Mouse (Mus musculus): ENCODE data around the gene Fam57a. TPM values are rescaled to one million over a fixed set of nuclear protein-coding genes. Genes with fewer than 3 reads are reported as not detected.

The Fam57a gene
- polyA plus RNA-seq (2015; fragmentation: Nextera tagmentation; extraction: Ambion mirVana) = 22.3 and 24.0 TPM in 2 replicates

DNA sequence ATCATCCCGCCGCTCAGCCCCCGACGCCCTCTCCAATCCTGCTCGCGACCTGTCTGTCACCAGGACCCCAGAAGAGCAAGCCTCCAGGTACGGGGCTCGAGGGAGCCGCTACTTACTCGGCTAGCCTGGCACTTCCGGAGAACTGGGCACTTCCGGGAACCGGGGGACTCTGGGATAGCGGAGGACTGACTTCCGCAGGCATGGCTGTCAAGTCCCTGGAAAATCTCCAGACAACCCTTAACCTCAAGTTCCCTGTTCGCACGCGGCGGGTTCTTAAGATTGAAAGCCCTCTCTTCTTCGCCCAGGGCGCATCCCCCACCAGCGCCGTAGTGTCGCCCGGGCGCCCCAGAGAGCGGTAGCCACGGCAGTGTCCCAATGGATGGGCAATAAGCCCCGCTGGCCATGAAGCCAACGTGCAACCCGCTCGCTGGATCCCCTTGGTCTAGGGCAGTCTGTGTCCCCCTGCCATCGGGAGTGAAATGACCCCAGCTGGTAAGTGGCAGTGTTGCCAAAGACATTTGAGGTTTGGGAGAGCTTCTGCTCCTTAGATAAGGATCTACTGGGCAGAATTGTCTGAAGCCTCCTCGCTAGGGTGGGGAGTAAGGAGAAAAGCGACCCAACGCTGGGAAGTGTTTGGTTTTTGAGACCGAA lies at the start of gene Fam57a, which contains the start of gene Vps53:
TSS of gene Fam57a (plus strand) at position 177 of the 651 bp plus-strand sequence.
TSS of gene Vps53 (minus strand) at position 153 of the 651 bp plus-strand sequence.
- Histone ChIP-seq H3K4me1 (ENCODE audit: control insufficient read depth, insufficient read depth, low read length) (peaks cover 10% of the 10 kb centered on the region), H3K27me3 (ENCODE audit: control insufficient read depth, insufficient read depth, low read length) (no peaks in the 10 kb centered on the region), H3K9ac (ENCODE audit: low read length) (peak within 1 kb of the TSS; percentile 83), H3K27ac (ENCODE audit: low read length) (peak within 1 kb of the TSS; percentile 78), H3K4me3 (ENCODE audit: low read length) (peak within 1 kb of the TSS; percentile 98), H3K36me3 (ENCODE audit: control insufficient read depth, insufficient read depth) (0 out of 2 replicates have a peak, but pooled peaks cover 4% of the 10 kb centered on the region), H3K9me3 (replicated peaks; ENCODE audit: control insufficient read depth, low read length) (no peaks in the 10 kb centered on the region), H3K4me2 (ENCODE audit: low read depth, low read length) (peak within 1 kb of the TSS; percentile 97)
- ATAC-seq (replicated peaks; ENCODE audit: extremely low read depth, insufficient read depth, low FRiP score) = peak; percentile 93
- WGBS = under 1% methylated on average over 37 of the region's 37 CpGs

DNA sequence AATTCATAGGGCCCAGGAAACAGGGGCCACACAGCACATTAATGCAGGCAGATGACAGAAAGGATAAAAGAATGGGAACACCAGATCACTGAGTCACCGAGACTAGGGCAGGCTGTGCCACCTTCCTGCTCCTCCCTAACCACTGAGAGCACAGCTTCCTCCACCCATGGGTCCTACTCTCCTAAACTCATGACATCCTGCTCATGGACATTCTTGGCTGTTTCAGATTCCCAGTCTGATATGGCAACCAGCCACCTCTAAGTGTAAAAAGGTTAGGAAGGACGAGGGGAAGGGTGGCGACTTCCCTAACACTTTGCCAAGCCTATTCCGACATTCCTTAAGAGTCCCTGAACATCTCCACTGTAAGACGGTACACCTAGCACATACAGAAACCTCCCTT lies 48.6 kb upstream of the Fam57a start:
- peak overlapping the region; percentile 39; the same call in 1 of the 2 replicates for H3K27ac ChIP-seq (ENCODE audit: low read length)
- ATAC-seq (replicated peaks; ENCODE audit: extremely low read depth, insufficient read depth, low FRiP score) = peak; percentile 45; the same call in 1 of the 2 replicates
- WGBS = 57% methylated on average over 5 of the region's 5 CpGs

DNA sequence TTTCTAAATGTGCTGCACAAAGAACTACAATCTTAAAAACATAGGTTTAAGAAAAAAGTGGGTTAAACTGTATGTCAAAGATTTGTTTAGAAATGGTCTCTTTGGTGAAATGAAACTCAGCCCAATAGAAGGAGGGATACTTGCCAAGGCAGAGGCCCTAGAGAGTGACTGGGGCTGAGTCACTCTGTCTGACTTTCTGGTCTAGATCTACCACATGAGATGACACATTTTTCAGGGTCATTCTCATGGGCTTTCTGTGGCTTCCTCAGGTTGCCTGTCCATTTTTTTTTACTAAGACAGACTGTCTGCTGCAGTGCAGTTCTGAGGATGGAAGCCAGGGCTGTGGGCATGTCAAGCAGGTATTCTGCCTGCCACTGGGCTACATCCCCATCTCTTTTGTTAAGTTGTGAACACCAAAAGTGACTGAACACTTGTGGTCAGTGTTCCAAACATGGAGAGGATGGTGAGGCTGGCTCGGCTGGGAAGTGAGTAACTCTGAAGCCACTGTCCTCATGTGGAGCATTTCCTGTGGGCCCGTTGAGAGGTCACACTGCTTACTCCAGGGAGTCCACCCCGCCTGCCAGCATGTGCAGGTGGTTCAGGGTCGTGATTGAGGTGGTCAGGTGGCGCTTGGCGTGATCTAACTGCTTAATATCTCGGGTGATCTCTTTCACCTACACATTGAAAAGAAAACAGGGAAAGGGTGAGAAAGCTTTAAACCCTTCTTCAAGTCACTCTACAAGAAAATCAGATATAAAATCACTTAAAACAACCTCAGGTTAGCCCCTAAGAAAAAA lies 43.6 kb upstream of the Fam57a start:
- no peaks in the 10 kb centered on the region for H3K9me3 ChIP-seq (replicated peaks; ENCODE audit: control insufficient read depth, low read length)
- H3K4me1 ChIP-seq (ENCODE audit: control insufficient read depth, insufficient read depth, low read length) = no peaks in the 10 kb centered on the region; the same call in 1 of the 2 replicates
- no peak overlapping the region for H3K4me2 ChIP-seq (ENCODE audit: low read depth, low read length)
- H3K27me3 ChIP-seq (ENCODE audit: control insufficient read depth, insufficient read depth, low read length) = no peaks in the 10 kb centered on the region
- H3K36me3 ChIP-seq (ENCODE audit: control insufficient read depth, insufficient read depth) = peaks cover 22% of the 10 kb centered on the region
- ATAC-seq (replicated peaks; ENCODE audit: extremely low read depth, insufficient read depth, low FRiP score) = no peak
- no peak overlapping the region for H3K27ac ChIP-seq (ENCODE audit: low read length)
- H3K4me3 ChIP-seq (ENCODE audit: low read length) = no peak overlapping the region
- H3K9ac ChIP-seq (ENCODE audit: low read length) = no peak overlapping the region
- 84% methylated on average over 7 of the region's 7 CpGs for WGBS

More for the DNA sequence above, 48.6 kb upstream of the Fam57a start:
- Histone ChIP-seq H3K9ac (ENCODE audit: low read length) (no peak overlapping the region), H3K4me1 (ENCODE audit: control insufficient read depth, insufficient read depth, low read length) (peaks cover 10% of the 10 kb centered on the region), H3K27me3 (ENCODE audit: control insufficient read depth, insufficient read depth, low read length) (no peaks in the 10 kb centered on the region), H3K9me3 (replicated peaks; ENCODE audit: control insufficient read depth, low read length) (no peaks in the 10 kb centered on the region), H3K36me3 (ENCODE audit: control insufficient read depth, insufficient read depth) (peaks cover 16% of the 10 kb centered on the region), H3K4me3 (ENCODE audit: low read length) (no peak overlapping the region), H3K4me2 (ENCODE audit: low read depth, low read length) (no peak overlapping the region)

DNA sequence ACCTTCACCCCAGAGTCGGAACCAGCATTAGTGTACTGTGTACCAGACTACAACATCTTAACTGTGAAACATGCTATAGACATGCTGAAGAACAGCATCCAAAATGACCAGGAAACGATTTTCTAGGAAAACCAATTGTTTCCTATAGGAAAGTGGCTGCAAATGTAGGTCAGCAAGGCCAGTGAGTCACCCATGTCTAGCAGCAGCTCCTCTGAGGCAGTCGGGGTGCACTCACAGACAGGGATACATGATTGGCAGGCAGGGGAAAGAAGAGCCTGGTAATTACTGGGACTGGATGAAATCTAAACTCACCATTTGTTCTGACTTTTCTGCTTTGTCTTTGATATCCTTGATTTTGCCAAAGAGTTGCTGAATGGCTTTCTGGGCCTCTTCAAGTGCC lies 41.5 kb upstream of the Fam57a start:
- 77% methylated on average over 3 of the region's 3 CpGs for WGBS
- H3K27me3 ChIP-seq (ENCODE audit: control insufficient read depth, insufficient read depth, low read length) = no peaks in the 10 kb centered on the region
- no peaks in the 10 kb centered on the region for H3K9me3 ChIP-seq (replicated peaks; ENCODE audit: control insufficient read depth, low read length)
- H3K9ac ChIP-seq (ENCODE audit: low read length) = no peak overlapping the region
- no peak overlapping the region for H3K27ac ChIP-seq (ENCODE audit: low read length)
- H3K4me2 ChIP-seq (ENCODE audit: low read depth, low read length) = no peak overlapping the region
- no peaks in the 10 kb centered on the region for H3K4me1 ChIP-seq (ENCODE audit: control insufficient read depth, insufficient read depth, low read length)
- no peak for ATAC-seq (replicated peaks; ENCODE audit: extremely low read depth, insufficient read depth, low FRiP score)
- H3K36me3 ChIP-seq (ENCODE audit: control insufficient read depth, insufficient read depth) = peaks cover 19% of the 10 kb centered on the region
- H3K4me3 ChIP-seq (ENCODE audit: low read length) = no peak overlapping the region

DNA sequence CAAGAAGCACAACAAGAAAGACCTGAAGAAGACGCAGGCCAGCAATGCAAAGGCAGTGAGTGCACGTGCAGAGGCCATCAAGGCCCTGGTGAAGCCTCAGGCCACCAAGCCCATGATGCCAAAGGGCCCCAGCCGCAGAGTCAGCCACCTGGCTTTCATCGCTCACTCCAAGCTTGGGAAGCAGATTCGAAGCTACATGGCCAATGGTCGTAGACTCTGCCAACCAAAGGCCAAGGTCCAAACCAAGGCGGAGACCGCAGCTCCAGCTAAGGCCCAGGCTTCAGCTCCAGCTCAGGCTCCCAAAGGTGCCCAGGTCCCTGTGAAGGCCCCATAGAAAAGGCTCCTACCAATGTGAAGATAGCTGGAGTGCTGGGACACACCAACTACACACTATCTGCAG lies 35.1 kb upstream of the Fam57a start:
- no peak overlapping the region for H3K4me3 ChIP-seq (ENCODE audit: low read length)
- H3K9me3 ChIP-seq (replicated peaks; ENCODE audit: control insufficient read depth, low read length) = no peaks in the 10 kb centered on the region
- H3K27me3 ChIP-seq (ENCODE audit: control insufficient read depth, insufficient read depth, low read length) = no peaks in the 10 kb centered on the region
- peaks cover 20% of the 10 kb centered on the region for H3K4me1 ChIP-seq (ENCODE audit: control insufficient read depth, insufficient read depth, low read length)
- H3K4me2 ChIP-seq (ENCODE audit: low read depth, low read length) = no peak overlapping the region
- no peak overlapping the region for H3K9ac ChIP-seq (ENCODE audit: low read length)
- no peak overlapping the region for H3K27ac ChIP-seq (ENCODE audit: low read length)
- no peak for ATAC-seq (replicated peaks; ENCODE audit: extremely low read depth, insufficient read depth, low FRiP score)
- WGBS = 90% methylated on average over 8 of the region's 8 CpGs
- no peaks in the 10 kb centered on the region for H3K36me3 ChIP-seq (ENCODE audit: control insufficient read depth, insufficient read depth)

DNA sequence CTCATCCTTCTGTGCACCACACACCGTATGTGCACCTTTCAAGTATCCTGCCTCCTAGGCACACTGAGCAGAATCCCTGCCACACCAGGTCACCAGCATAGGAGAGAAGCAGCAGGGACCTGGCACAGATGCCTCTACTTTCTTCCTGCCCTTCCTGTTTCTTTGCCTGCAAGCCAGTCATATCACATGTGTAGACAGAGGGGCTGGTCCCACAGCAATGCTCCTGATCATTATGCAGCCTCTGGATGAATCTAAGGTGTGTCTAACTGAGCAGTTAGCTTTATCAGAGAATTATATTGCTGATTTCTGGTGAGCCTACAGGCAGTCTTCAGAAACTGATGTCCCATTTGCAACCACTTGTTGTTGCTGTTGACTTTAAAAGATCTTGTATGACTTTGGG lies 34.3 kb upstream of the Fam57a start:
- WGBS = 90% methylated on average over 1 of the region's 1 CpGs
- no peak overlapping the region for H3K27ac ChIP-seq (ENCODE audit: low read length)
- H3K27me3 ChIP-seq (ENCODE audit: control insufficient read depth, insufficient read depth, low read length) = no peaks in the 10 kb centered on the region
- H3K4me2 ChIP-seq (ENCODE audit: low read depth, low read length) = no peak overlapping the region
- no peak overlapping the region for H3K9ac ChIP-seq (ENCODE audit: low read length)
- H3K4me1 ChIP-seq (ENCODE audit: control insufficient read depth, insufficient read depth, low read length) = peaks cover 20% of the 10 kb centered on the region
- no peaks in the 10 kb centered on the region for H3K36me3 ChIP-seq (ENCODE audit: control insufficient read depth, insufficient read depth)
- H3K9me3 ChIP-seq (replicated peaks; ENCODE audit: control insufficient read depth, low read length) = no peaks in the 10 kb centered on the region
- no peak overlapping the region for H3K4me3 ChIP-seq (ENCODE audit: low read length)
- ATAC-seq (replicated peaks; ENCODE audit: extremely low read depth, insufficient read depth, low FRiP score) = no peak

DNA sequence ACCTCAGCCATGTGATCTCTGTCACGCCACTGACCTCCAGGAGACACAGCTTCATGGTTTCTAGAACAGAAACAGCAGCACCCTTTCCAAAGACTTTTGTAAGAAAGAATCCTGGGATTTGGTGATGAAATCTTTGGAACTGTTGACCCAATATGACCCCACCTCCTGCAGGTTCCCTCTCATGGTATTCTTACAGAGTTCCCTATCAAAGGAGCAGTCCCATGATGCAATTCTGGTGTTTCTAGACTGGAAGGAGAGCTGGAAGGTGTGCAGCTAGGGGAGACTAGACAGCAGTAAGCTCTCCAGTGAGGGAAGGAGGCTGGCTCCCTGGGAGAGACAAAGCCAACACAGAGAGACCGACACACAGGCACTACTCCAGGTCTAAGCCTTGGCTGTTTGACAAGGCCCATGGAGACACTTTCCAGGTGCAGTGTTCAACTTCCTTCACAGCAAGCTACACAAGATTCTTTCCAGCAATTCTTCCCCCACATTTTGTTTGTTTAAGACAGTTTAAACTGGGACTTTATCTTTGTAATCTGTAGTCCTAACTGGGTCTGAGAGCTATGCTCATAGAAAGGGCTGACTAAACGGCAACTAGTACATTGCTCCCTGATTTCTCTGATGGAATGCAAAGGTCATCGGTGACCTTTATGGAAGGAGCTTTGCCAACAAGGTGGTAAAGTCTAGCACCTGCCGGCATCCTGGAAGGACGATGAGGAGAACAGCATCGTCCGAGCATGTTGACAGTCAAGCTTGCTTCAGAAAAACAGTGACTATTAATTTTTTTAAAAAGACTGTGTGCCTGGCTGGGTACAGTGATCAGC lies 33.1 kb upstream of the Fam57a start:
- Histone ChIP-seq H3K27me3 (ENCODE audit: control insufficient read depth, insufficient read depth, low read length) (no peaks in the 10 kb centered on the region), H3K27ac (ENCODE audit: low read length) (no peak overlapping the region), H3K36me3 (ENCODE audit: control insufficient read depth, insufficient read depth) (no peaks in the 10 kb centered on the region), H3K4me3 (ENCODE audit: low read length) (no peak overlapping the region), H3K9me3 (replicated peaks; ENCODE audit: control insufficient read depth, low read length) (no peaks in the 10 kb centered on the region), H3K4me2 (ENCODE audit: low read depth, low read length) (no peak overlapping the region), H3K9ac (ENCODE audit: low read length) (no peak overlapping the region), H3K4me1 (ENCODE audit: control insufficient read depth, insufficient read depth, low read length) (peaks cover 20% of the 10 kb centered on the region)
- WGBS = 78% methylated on average over 8 of the region's 8 CpGs
- ATAC-seq (replicated peaks; ENCODE audit: extremely low read depth, insufficient read depth, low FRiP score) = no peak

DNA sequence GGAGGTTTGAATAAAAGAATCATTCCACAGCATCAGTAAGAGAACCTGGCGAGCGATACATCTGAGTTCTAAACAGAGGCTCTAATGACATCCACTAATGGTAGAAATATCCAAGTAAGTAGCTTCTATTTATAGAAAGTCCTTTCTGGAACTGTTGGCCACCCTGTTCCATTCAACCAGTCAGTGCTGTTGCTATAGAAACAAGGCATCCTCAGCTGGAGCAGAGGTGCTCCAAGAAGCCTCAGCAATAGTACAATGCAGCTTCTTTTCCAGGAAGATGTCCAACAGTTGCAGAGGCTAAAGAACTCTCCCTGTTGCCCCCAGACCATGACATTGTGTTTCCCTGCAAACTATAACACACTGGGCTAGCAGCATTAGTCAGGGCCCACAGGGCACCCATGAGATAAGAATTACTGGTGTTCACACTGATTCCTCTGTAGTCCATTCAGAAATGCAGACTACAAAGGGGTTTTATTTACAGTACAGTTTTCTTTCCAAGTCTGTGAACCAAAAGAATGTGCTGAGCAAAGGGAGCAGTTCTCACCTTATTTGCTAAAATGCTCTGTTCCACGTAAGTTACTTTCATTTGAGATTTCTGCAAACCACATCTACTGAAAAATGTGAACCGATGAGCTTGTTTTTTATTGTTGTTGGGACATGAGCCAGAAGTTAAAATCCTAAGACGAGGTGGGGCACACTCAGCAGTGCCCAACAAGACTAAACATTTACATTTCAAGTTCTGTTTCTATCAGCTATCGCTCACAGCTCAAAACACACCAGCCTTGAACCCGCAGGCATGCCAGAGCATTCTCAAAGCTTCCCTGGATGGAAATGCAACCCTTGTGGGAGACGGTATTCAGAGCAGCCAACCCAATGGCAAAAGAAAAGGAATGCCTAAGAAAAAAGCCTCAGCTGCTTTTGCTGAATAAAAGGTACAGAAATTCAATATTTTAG lies 31.1 kb upstream of the Fam57a start:
- Histone ChIP-seq H3K27me3 (ENCODE audit: control insufficient read depth, insufficient read depth, low read length) (no peaks in the 10 kb centered on the region), H3K4me2 (ENCODE audit: low read depth, low read length) (no peak overlapping the region), H3K36me3 (ENCODE audit: control insufficient read depth, insufficient read depth) (no peaks in the 10 kb centered on the region), H3K9ac (ENCODE audit: low read length) (no peak overlapping the region), H3K4me1 (ENCODE audit: control insufficient read depth, insufficient read depth, low read length) (peaks cover 20% of the 10 kb centered on the region), H3K4me3 (ENCODE audit: low read length) (no peak overlapping the region), H3K9me3 (replicated peaks; ENCODE audit: control insufficient read depth, low read length) (no peaks in the 10 kb centered on the region), H3K27ac (ENCODE audit: low read length) (peak overlapping the region; percentile 48)
- WGBS = 45% methylated on average over 8 of the region's 8 CpGs
- peak; percentile 55; the same call in 1 of the 2 replicates for ATAC-seq (replicated peaks; ENCODE audit: extremely low read depth, insufficient read depth, low FRiP score)

All from heart, embryonic 16.5 days (tissue).